Mouse (Mus musculus) retina, postnatal 7 days (tissue): ENCODE measurements at regions not wholly inside any gene's neighbourhood (a gene's known extent, or its start where the extent isn't known, plus 50 kb on each side); places are given as distances from the start of the nearest gene placed in this dataset.
"Not testable (repeated sequence)": the region's sequence is repeated elsewhere in the genome, so short reads cannot be mapped to it uniquely, and the experiment has no call there.

Experiments used
- DNase-seq: peaks from one replicate; pipeline ENCODE4 v3.0.0-alpha.2; 2012; ENCODE audit warnings: low read depth, low spot score

GRCm38 (mm10) chr14:26319821-26320220 is 62.1 kb downstream of the Duxbl3 start:
- DNase-seq: not testable (repeated sequence)

DNA sequence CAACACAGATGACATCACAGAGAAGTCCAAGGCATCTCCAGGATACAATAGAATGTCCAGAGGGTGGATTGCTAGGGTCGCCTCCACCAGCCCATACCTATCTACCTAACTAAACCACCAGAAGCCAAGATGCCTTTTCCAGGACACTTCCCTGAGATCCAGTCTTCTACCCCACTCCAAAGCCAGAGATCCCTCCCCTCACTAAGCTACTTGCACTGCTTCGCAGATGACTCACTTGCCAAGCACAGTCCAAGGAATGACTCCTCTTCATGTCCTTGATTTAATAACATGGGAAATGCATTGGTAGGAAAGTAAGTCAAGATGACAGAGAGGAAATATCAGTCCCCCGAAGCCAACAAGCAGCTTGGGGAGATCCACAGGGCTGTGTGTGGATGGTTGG is 63.0 kb downstream of the Duxbl3 start:
- no peak for DNase-seq

DNA sequence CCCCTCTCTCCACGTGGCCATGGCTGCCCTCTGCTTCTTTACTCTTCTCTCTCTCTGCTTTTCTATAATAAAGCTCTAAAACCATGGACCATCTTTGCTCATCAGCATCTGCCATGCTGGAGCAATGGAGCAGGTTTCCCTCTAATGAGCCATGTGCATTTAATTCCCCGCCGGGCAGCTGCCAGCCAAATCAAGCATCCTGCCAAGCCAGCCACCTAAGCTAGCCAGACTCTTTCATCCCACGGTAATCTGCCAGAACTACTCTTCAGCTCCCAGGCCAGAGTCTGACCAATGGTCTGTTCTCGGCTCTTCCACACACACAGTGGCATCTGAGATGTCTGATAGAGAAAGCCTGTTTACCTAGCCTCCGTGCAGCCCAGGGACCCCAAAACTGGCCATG is 70.8 kb downstream of the Duxbl3 start:
- DNase-seq: peak; percentile 17

- DNase-seq: no peak
Measured at GRCm38 (mm10) chr14:26341111-26341510, 83.3 kb downstream of the Duxbl3 start.

DNA sequence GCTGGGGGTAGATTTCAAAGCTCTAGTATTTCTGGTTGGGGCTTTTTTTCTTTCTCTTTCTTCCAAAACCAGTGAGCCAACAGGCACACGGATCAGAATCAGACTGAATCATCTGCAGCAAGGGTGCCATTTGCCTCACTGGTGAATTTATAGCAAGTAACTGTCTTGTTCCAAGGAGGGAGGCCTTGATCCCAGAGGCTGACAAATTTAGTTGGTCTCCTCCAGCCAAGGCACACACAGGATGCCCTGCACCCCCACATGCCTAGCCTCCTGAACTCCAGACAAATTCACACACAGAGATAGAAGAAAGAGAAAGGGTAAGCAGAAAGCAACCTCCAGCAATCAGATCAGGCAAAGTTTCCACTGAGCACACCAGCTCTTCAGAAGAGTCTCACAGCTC is 87.5 kb downstream of the Duxbl3 start:
- no peak for DNase-seq

GRCm38 (mm10) chr14:26347296-26347695 is 89.5 kb downstream of the Duxbl3 start:
- no peak for DNase-seq

GRCm38 (mm10) chr14:26352927-26353326 is 95.2 kb downstream of the Duxbl3 start:
- no peak for DNase-seq

- no peak for DNase-seq
Measured at GRCm38 (mm10) chr14:26357242-26357641, 99.5 kb downstream of the Duxbl3 start.

DNA sequence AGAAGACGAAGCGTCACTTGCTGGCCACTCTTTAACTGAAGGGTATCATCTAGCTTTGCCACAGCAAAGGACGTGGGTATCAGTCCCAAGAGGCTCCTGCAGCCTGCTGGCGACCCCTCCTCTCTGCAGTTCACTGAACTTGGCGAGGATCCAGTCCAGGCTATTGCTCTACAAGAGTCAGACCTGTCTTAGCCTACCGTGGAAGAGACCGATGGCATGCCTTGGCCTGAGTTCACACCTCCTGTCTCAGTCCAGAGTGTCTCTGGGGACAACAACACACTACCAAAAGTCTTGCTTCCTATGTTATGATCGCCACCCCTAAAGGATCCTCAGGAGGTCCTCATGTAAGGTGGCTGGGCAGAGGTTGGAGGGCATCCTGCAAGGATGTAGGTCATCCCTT is 100.2 kb downstream of the Duxbl3 start:
- no peak for DNase-seq

GRCm38 (mm10) chr14:26360071-26360470 is 102.3 kb downstream of the Duxbl3 start:
- DNase-seq: no peak

- DNase-seq: no peak
Measured at GRCm38 (mm10) chr14:26361206-26361605, 103.4 kb downstream of the Duxbl3 start.
